Mouse (Mus musculus): ENCODE data around the gene Tnfsf15.

The Tnfsf15 gene

DNA sequence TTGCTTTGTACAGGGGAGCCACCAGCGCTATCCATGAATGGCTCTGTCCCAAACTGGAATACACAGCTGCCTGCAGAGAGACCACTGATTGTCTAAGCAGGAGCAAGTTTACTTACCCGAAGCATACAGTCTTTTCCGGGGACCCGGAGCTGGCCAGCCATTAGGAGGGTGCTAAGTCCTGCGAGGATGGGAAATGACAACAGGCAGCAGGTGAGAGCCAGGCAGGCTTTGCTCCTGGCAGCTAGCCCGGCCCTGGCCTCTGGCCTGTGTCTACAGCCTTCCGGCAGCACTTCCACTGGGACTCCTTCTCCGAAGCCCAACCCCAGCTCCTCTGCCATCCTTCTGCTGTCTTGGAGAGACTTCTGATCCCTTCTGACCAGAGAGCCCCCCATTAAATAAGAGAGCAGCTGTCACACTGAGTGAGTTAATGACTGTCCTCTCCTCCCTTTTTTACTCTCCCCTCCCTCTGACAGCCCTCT, at the start of gene Tnfsf15:
Gene Tnfsf15, minus strand, starts transcription at position 421 of the 479 bp plus-strand sequence.
- DNase-seq (ENCODE audit: low spot score): no peak

DNA sequence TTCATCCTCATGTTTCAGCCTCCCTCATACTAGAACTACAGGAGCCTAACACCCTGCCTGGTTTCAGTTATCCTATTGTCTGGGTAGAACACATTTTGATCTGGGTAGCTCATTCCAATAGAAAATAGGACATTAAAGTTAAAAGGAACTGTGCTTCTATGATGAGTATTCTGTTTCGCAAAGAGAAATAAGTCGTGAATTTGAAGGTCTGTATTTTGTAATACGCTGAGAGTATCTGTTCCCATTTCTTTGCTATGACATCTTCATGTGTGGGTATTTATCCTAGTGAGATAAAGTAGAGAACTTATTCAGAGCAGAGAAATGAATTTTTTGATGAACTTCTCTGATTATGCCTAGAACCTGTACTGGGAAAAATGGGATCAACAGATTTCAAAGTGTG, 47.4 kb upstream of the Tnfsf15 start:
- DNase-seq (ENCODE audit: low spot score): no peak

DNA sequence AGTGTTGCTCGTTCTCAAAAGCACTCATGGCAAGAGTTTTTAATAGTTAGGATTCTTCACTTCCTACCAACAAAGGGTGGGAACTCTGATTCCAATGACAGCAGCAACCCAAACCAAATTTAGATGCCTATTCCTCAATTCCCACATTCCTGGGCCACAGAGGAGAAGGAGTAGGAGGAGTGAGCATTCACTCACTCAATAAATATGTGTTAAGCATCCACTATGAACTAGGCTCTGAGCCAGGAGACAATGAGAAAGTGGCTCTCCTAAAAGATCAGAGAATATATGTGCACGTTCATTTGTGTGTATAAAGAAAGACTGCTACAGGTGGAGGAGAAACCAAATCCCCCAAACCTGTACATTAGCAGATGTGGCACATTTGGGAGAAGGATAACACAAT, 40.6 kb upstream of the Tnfsf15 start:
- no peak for DNase-seq (ENCODE audit: low spot score)

DNA sequence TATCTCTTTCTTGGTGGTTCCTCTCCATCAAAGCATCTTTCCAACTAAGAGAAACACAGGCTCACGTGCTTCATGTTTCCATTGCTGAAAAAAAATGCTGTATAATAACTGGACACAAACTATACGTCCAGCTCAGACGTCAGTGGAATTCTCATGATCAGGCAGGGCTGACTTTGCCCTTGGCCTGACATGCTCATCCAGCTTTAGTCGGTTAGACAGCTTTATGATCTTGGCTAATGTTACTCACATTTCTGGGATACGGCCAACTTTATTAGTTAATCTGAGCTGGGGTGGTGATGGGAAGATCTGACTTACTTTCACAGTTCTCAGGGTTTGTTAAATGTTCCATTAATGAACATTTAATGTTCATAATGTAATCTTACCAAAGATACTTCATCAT, 38.9 kb upstream of the Tnfsf15 start:
- no peak for DNase-seq (ENCODE audit: low spot score)

DNA sequence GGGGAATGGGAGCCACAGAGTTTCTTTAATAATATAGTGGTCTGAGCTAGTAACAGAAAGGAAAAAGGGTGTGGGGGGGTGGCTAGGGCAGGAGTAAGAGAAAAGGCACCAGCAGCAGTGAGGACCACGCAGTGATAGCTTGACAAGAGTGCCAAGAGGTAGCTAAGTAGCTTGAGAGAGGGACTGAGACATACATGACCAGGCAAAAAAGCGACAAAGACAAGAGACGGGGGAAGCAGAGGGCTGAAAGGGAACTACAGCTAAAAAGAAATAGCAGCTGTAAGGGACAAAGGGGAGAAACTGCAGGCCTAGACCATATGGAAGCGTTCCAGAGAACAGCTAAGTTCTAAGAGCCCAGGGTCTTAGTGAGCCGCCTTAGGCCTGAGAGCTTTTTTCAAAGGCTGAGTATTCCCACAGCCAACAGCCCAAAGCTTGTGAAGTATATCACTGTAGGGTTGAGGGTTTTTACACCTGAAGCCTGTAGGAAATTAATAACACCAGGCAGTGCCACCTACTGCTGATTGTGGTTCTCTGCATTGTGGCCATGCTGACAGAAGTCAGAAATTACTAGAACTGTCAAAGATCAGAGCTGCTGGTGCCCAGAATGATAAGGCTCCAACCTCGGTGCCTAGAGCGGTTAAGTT, 38.2 kb upstream of the Tnfsf15 start:
- DNase-seq (ENCODE audit: low spot score): no peak

DNA sequence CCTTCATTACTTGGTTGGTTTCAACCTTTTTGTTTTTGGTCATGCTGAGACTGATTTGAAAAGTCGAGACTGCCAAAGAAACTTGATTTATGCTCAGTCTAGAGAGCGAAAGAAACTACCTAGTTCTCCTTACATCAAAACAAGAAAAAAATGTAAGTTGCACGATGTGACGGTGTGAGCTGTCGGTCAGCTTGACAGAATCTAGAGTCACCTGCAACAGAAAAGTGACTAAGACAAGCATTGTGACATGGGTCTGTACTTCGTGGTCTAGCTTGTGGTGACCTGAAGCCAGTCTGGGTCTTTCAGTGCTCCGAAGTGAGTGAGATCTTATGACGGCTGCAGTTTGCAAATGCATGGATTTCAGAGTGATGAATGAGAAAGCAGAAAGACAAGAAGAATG, 32.3 kb upstream of the Tnfsf15 start:
- no peak for DNase-seq (ENCODE audit: low spot score)

DNA sequence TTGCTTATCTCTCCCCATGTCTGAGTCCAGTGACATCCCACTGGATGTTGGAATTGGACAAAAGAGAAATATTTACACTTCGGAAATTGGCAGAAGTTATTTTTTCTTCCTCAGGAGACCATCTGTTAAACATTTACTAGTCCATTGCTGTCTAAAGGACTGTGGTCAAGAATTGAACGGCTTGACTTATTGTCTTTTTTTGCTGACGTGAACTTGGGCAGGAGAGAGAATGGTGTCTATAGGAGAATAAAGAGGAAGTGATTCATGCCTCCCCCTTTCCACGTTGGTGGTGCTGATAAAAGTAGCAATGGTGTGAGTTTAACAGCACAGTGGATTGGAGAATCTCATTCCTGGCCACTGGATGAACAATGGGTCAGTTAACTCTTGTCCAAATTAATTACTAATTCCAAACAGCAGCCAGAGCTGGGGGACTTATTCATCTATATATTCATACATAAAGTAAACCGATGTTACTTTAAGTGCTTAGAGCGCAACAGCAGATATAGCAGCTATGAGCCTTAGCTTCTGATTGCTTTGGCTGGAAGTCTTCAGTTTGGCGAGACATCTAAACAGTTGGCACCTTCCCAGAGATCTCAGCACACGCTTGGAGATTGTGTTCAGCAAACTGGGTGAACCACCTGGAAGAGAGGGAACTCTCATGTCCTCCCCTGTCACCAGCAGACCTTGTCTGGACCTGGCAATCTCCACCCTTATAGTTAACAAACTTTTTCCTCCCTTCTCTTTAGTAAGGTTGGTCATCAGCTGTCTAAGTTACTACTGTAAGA, 28.6 kb upstream of the Tnfsf15 start:
- DNase-seq (ENCODE audit: low spot score): no peak

DNA sequence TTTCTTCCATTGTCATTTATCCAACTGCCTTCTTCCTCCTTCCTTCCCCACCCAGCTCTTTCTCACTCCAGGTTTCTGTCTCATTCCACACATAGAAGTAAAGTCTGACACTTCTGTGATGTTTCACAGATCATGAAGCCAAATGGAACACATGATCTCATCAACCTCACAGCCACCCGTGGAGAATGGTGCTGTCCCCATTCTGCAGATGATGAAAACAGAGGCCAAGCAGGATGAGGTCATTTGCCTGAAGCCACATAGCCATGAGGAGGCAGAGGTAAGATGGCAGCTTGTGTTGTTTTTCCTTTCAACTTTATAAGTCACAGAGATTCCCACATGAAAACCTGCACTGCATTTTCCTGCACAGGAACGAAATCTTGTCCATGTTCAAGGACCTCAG, 27.6 kb upstream of the Tnfsf15 start:
- DNase-seq (ENCODE audit: low spot score): no peak

DNA sequence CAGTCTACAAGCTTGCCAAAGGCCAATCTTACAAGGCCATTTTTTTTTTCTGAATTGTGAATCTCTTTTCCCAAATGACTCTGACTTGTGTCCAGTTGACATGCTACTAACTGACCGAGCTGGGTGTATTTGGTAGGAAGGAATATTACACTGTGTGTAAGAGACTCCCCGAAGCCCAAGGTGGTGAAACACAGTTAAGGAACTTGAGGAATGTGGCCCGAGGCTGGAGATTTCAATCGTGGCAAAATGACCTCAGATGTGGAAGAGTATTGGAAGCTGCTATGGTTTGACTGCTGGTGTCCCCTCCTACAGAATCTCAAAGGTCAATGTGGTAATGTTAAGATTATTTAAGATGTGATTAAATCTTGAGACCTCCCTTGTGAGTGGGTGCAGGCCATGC, 26.4 kb upstream of the Tnfsf15 start:
- DNase-seq (ENCODE audit: low spot score): no peak

DNA sequence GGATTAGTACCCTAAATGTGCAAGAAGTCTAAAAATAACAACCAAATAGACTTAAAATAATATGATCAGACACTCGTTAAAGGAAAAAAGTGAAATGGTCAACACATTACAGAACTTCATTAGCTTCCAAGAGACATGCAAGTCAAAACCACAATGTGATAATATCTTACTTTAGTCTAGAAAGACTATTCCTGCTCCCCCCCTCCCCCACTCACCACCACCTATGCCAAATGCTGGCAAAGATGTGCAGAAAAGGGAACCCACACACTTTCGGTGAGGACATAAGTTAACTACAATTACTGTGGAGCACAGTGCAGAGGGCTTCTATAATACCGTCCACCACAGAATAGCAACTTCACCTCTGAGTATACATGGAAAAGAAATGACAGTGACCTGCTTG, 24.2 kb upstream of the Tnfsf15 start:
- DNase-seq (ENCODE audit: low spot score): no peak

DNA sequence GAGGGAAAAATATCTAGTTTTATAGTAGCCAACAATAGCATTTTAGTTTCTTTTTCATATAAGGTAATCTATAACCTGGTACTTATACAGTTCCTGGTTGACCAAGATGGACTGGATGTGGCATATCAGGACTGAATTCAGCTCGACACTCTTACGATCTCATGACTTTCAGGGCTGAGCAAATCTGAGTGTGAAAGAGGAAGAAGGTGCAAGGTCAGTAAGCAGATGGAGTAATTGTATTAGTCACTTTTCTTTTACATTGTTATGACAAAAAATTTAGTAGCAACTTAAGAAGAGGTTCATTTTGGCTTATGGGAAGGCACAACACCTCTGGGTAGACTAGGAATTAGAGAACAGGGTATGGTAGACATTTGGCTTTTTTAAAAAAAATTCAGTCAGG, 20.1 kb upstream of the Tnfsf15 start:
- no peak for DNase-seq (ENCODE audit: low spot score)

DNA sequence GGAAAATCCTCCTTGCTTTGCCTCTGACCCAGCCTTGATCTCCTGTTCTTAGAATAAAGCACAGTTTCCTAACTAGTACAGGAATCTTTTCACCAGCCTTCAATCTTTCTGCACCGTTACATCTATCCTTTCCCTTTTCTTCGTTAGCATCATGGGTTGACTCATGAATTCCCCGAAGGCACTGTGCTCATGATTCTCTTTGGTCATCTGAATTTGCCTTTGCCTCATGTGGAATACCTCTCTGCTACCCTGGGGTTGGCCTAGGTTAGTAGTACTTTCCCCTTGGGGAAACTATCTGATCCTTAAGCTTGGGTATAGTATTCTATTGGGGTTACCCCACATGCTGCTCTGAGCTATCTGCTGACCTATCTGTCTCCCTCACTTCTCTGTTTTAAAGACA, 15.0 kb upstream of the Tnfsf15 start:
- no peak for DNase-seq (ENCODE audit: low spot score)

DNA sequence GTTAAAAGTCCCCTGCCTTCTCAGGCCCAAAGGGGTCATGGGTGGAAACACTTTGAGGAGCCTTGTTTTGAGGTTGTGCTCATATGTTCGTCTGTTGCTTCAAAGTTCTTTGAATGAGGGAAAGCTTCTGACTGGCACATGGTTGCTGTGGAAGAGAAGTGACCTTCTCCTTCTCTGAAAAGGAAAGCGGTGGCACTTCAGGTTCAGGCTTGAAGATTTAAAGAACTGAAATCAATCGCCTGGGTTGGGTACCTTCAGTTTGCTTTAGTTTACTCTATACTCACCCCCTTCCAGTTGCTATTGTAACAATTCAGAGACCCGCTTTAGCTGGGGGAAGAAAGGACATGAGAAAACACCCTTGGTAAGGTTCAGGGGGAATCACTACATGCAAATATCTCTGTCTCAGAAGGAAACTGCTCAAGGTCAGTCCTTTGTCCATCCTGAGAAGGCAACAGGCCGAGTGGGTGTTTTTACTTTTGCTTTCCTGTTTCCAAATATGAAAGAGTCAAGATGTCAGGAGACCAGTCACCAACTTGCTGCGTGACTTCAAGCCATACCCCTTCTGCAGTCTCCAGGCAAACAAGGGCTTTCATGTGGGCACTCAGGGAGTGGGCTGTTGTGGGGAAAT, 12.7 kb upstream of the Tnfsf15 start:
- DNase-seq (ENCODE audit: low spot score): no peak

DNA sequence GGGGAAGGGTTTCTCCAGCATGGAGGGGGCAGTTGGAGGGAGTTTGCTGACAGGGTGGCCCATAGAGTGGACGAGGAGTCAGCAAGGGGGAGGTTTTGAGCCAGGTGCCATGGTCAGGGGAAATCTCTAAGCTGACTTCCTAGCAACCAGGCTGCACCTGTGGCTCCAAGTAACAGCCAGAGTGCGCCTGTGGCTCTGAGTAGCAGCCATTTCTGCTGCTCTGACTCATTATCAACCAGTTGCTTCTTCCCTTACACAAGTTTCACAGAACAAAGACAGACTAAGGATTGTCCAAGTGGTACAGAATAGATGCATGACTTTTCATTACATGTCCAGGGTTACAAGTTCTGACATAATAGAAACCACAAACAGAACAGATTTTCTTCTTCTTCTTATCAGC, 11.2 kb upstream of the Tnfsf15 start:
- DNase-seq (ENCODE audit: low spot score): no peak

DNA sequence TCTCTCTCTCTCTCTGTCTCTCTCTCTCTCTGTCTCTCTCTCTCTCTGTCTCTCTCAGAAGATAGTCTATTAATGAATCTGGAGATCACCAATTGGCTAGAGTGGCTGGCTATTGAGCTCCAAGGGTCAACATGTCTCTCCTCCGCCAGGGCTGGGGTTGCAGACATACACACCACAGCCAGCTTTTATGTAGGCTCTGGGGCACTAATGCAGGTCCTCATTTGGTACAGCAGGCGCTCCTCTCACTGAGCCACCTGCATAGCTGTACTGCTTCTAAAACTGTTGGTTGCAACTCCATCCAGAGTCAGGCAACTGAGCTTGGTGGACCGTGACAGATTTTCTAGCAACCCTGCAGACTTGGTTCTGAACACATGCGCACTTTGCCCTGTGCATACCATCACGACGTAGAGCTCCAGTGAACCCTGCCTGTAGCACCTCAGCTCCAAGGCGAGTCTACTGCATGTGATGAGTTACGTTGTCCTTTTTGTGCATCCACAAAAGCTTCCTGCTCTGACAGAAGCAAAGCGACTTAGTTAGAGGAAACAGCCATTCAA, 9.6 kb upstream of the Tnfsf15 start:
- DNase-seq (ENCODE audit: low spot score): no peak

DNA sequence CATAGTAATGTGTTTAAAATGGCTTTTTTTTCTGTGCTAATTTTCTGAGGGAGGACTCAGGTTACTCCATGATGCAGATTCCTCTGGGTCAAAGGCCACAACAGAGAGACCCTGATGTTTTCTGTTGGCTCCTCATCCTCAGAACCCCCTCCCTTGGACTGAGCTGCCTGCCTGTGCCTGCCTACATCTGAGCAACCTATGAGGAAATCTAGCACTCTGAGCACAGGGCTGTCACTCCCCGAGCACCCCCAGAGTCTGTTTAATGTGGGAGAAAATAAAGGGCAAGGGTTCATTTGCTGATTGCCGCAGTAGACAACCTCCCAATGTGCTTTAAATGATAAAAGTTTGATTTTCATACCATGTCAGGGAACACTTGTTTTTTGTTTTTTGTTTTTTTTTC, 8.9 kb upstream of the Tnfsf15 start:
- no peak for DNase-seq (ENCODE audit: low spot score)

DNA sequence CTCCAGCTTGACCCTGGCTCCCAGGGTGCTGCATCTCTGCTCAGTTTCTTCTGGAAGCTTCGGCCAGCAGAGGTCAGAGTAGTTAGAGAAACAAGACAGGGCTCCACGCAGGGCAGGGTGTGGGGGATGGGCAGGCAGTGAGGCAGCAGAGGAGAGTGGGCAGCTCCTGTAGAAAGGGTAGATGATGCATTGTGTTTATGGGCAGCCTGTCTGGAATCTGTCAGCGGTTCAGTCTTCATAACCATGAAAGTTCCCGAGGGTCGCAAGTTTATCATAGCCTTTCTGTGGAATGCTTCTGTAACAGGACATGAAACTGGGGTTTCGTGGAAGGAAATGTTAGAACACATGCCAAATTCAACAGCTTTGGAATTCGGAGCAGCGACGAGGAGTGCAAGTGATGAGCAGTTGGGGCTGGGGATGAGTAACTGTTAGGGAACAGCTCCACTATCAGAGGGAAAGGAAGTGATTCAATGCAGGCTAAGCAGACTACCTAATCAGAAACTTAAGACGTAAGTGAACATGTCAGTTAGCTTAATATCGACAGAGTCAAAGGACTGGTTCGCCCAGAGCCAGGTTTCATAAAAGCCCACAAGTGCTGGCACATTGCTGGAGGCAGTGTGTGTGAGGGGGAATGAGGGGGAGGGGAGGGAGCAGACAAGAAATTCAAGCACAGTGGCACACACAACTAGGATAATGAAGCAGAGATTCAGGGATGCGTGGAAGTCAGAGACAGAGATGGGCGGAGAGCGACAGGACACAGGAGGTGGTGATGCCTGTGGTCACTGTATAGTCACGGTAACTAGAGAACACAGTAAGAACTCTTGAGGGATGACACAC, 8.0 kb upstream of the Tnfsf15 start:
- no peak for DNase-seq (ENCODE audit: low spot score)

DNA sequence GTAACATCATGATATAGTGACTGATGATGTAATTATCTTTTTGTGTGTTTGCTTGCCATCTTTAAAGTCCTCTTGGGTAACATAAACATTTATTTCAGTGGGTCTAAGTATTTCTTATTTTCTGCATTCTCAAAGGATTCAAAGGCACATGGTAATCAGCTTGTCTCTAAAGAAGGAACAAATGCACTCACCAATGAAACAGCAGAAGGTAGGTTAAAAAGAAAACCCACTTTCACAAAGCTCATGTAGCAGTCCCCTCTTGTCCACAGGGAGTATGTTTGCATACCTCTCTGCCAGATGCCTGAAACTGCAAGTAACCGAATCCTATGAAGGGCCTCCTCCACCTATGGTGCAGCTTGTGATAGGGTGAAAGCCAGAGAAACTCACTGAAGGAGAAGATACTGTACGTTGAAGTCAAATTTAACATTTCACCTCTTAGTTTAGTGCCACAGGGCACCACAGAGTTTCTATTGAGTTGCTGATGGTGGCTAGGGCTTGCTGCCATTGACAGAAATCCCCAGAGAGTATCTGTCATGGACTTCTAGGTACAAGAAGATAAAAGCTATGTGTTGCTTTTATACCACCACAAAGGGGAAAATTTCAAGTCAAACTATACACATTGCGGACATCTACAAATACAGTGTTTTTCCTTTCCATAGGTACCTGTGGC, 3.3 kb upstream of the Tnfsf15 start:
- DNase-seq (ENCODE audit: low spot score): no peak

DNA sequence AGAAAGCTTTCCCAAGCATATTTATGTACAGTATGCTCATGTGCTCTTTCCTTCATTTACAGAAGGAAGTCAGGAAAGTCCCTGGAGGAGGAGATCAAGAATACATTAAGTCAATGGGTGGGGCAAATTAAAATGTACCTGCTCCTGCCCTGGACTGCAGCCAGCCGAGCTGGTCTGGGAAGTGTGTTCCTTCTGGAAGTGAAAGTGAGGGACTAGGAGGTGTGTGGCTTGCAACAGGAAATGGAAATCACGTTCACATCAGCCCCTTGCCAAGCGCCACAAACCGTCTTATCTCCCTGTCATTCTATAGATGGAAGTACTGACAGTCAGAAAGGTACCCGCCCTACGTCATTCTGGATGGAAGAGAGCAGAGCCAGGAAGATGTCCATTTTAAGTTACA, 358 bp upstream of the Tnfsf15 start:
- no peak for DNase-seq (ENCODE audit: low spot score)

DNA sequence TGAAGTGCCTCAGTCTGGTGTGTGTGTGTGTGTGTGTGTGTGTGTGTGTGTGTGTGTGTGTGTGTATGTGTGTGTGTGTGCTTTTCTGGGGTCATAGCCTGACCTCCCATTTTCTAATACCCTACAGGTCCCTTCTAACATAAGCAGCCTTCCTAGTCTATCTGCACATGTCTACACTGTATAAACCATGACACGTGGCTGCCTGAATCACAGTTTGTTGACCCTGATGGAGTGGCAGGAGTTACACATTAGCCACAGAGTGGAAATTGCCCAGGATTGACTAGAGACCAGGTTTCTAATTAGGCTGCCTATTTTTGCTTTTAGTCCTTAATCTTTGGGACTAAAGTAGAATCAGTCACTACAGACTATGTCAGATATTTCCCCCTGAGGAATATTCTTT, 1.3 kb downstream of the Tnfsf15 start:
- DNase-seq (ENCODE audit: low spot score): no peak

DNA sequence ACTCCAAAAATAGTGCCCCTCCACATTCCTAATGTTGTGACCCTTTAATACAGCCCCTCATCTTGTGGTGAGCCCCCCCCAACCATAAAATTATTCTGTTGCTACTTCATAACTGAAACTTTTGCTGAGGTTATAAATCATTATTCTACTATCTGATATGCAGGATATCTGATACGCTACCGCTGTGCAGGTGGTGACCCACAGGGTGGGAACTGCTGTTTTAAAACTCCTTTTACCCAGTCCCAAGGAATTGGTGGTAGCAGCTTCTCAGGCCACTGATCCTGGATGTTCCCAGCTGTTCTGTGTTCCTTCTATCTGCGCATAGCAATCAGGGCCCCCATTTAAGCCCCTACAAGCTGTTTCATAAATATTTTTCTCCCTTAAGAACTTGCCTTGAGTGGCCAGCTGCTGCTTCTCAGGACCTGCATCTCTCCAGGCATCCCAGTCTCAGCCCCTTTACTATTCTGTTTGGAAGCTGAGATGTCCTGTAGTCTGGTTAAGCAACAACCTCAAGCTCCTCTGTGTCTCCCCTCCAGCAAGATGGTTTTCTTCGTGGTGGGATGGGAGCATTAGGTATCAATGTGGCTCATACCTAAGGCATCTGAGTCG, 2.0 kb downstream of the Tnfsf15 start:
- no peak for DNase-seq (ENCODE audit: low spot score)
